Mouse (Mus musculus) stomach, adult 2 months (tissue): Measurements from ENCODE around the gene Ptch2. TPM values are rescaled to one million over a fixed set of nuclear protein-coding genes. Genes with fewer than 3 reads are reported as not detected.

ENCODE experiments used
- polyA plus RNA-seq: library from polyadenylated mRNA; depleted of rRNA; stranded (reverse); fragments of >200 nt; gene quantifications from 2 replicates; pipeline ENCODE4 v1.2.3, GENCODE M21; 2012; rRNA removed

The Ptch2 gene
- 1.8 and 2.0 TPM in 2 replicates for polyA plus RNA-seq

DNA sequence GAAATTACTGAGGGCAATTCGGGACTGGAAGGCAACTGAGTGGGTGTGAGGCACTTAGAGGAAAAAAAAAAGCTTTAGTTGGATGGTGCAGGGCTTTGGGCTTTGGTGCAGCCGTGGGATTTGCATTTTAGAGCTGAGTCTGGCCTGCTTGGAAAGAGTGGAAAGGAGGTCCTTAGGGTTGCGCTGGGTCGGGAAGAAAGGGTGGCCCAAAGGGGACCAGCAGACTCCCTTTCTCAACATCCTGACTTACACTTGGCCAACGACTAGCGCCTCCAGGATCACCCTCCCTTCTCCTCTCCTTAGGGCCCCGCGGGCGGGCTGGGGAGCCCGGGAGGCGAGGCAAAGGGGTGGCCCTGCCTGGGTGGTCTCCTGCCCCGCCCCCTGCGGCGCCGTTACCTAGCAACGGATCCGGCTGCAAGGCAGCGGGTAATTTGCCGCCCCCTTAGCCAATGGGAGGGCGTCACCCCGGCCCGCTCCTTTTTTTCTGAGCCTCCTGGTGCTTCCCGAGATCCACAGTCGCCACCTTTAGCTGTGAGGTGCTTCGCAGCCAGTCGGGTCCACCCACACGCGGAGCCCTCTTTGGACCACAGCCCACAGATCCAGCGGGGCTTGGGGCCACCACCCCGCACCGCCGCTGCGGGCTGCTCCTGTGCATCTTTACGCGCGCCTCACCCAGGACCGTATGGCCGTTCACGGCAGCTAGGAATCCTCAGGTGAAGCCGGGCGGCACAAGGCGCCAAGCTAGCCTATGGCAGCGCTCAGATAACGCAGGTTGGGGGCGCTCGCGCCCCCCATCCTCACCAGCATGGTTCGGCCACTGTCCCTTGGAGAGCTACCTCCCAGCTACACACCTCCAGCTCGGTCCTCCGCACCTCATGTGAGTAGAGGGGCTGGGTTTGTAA is at the start of gene Ptch2:
Ptch2 (plus strand) TSS at position 525 of the 902 bp plus-strand sequence.

DNA sequence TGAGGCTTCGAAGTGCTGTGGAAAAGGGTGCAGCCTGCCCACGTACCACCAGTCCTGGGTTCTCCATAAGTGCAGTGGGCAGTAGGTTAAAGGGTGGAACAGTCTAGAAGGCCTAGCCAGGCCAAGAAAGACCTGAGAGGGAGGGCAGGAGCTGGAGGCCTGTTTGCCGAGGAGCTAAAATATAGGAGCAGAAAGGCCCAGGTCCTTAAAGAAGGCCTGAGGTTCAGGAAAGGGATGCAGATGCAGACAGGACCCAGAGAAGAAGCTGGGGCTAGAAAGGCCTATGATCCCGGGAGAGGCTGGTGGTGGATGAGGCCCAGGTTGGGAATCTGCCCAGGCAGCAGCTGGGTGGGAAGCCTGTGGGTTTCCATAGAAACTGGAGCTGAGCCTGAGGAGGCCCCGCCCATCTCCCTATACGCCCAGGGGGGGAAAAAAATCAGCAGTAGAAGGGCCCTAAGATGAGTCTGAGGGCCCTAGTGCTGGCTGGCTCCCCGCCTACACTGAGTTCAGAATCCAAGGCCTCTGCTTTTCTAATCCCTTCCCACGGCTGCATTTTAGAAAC is 29.6 kb downstream of the Ptch2 start, which contains the start of gene Btbd19:
Btbd19 (minus strand) TSS at position 378 of the 562 bp plus-strand sequence.

DNA sequence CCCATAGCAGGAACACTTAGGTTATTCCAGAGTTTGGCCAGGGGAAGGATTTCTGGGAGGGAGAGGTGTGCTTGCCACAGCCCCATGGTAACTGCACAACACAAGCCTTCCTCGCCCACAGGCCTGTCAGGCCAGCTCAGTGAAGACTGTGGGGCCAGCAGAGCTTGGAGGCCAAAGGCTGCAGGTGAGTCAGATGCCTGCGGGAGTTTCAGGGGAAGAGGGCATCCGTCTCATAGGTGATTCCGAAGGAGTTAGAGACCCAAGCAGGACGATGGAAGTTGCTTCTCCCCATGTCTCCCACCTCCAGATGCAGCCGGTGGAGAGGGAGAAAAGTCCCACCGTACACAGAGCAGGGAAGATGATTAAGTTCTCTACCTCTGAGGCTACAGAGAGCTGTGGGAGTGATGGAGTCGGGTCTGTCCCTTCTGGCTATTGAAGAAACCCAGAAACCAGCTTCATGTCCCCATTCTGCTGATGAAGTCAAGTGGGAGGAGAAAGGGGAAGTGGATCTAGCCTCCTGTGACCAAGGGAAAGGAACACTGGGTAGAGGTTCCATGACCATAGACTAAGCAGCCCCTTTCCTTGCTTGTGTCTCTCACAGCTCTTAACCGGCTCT is 30.9 kb downstream of the Ptch2 start, which contains the start of gene Tctex1d4:
Tctex1d4 (plus strand) TSS at position 120 of the 616 bp plus-strand sequence.

DNA sequence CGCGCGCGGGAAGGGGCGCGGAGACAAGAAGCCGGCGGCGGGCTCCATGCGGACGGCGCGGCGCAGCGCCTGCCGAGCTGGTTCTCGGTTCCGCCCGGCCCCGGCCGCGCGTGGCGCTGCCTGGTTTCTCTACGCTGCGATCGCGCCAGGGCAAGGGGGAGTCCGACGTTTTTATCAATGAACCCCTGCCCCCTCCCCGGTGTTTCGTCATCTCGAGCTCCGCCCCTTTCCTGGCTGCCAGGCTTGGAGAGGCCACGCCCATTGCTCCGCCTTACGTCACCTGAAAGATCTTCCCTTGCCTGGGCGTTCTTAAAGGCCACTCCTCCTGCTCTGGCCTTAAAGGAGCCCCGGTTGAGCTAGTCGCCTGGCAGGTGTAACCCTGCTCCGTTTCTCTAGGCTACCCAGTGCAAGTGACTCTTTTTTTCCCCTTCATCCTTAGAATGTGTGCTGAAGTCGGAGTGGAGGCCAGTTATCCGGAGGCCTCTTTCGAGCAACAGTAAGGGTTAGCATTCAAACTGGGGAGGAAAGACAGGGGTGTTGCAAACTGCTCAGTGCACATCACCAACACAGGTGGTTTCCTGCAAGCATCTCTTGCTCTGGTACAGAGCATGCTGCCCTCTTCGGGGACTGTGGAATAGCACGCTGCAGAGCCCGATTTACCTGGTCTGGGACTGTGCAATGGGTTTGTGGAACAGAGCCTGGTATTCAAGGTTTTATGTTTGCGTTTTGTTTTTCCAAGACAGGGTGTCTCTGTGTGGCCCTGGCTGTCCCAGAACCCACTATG is 38.1 kb downstream of the Ptch2 start, which contains the start of gene Plk3:
Plk3 (minus strand) TSS at position 147 of the 784 bp plus-strand sequence.

DNA sequence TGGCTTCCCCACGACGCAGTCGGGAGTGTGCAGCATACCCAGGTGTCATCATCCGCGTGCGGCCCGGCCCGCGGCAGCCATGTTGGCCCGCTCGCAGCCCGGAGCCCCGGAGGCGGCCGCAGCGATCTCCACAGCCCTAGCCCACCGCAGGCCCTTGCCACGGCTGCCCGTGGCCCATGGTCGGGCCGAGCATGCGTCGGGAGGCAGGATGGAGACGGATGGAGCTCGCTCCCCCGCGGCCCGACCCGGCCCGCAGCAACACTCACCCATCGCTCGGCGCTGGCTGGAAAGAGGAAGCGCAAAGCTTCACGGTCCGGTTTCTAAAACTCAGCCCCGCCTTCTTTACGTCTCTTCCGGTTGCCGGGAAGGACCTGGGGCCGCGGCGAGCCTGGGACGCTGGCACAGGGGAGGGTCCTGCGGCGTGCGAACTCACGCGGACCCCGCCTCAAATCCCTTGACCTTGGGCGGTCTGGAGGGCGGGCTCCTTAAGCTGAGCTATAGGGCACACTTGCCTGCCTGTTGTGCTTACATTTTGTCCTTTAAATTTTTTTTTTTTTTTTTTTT is 60.0 kb downstream of the Ptch2 start, which contains the start of gene Rps8:
Rps8 (minus strand) TSS at position 452 of the 564 bp plus-strand sequence.

Other genes starting within 250 kb of the Ptch2 start
- 0.06 and 0.26 TPM in 2 replicates for gene Zswim5, start 218.7 kb upstream of the Ptch2 start, polyA plus RNA-seq
- gene Urod, start 101.7 kb upstream of the Ptch2 start, polyA plus RNA-seq, result 14.5 and 18.5 TPM in 2 replicates
- gene Hectd3, start 100.8 kb upstream of the Ptch2 start, polyA plus RNA-seq, result 39.9 and 41.0 TPM in 2 replicates
- gene Eif2b3, start 76.7 kb upstream of the Ptch2 start, polyA plus RNA-seq, result 0.55 and 0.96 TPM in 2 replicates
- 5.2 and 7.6 TPM in 2 replicates for gene Btbd19, start 29.6 kb downstream of the Ptch2 start, polyA plus RNA-seq
- 0.25 and 0.49 TPM in 2 replicates for gene Tctex1d4, start 30.7 kb downstream of the Ptch2 start, polyA plus RNA-seq
- 19.8 and 37.6 TPM in 2 replicates for gene Plk3, start 37.9 kb downstream of the Ptch2 start, polyA plus RNA-seq
- gene Rps8, start 60.2 kb downstream of the Ptch2 start, polyA plus RNA-seq, result 114 and 124 TPM in 2 replicates
- gene Kif2c, start 86.6 kb downstream of the Ptch2 start, polyA plus RNA-seq, result 0.37 and 0.91 TPM in 2 replicates
- gene Tmem53, start 155.9 kb downstream of the Ptch2 start, polyA plus RNA-seq, result 8.2 and 11.3 TPM in 2 replicates
- gene Armh1, start 156.1 kb downstream of the Ptch2 start, polyA plus RNA-seq, result 0.08 TPM in 1 of 2 replicates, not detected in the other